Mouse (Mus musculus): ENCODE data around the gene Gm10295.

- TF ChIP-seq TCF12 (IDR thresholded peaks at IDR 0.05; ENCODE audit: insufficient read depth, poor library complexity, severe bottlenecking) (no peak), MYOD1 (IDR thresholded peaks at IDR 0.05; ENCODE audit: control insufficient read depth in 1 of 3, insufficient read length in 2 of 3, low read depth in 2 of 3) (no peak), CEBPB (IDR thresholded peaks at IDR 0.05; ENCODE audit: insufficient read depth, poor library complexity, severe bottlenecking) (no peak), MAX (IDR thresholded peaks at IDR 0.05; ENCODE audit: low read depth) (no peak), POLR2A (IDR thresholded peaks at IDR 0.05; ENCODE audit: insufficient read length, low read depth) (no peak), REST (IDR thresholded peaks at IDR 0.05; ENCODE audit: insufficient read depth, insufficient read length) (no peak), USF1 (IDR thresholded peaks at IDR 0.05; ENCODE audit: low read depth) (no peak), E2F4 (IDR thresholded peaks at IDR 0.05; ENCODE audit: insufficient read depth) (no peak), MYOG (IDR thresholded peaks at IDR 0.05; ENCODE audit: control insufficient read depth in 1 of 3, insufficient read depth in 1 of 3, insufficient read length in 2 of 3, low read depth in 2 of 3) (no peak)
Observed at GRCm38 (mm10) chr7:71371916-71372315, 20.6 kb upstream of the Gm10295 start.
